Mouse (Mus musculus): ENCODE results near the gene Srd5a1.
"Not testable (repeated sequence)": the region's sequence is repeated elsewhere in the genome, so short reads cannot be mapped to it uniquely, and the experiment has no call there.

The Srd5a1 gene

GRCm38 (mm10) chr13:69624510-69624909 lies 13.3 kb upstream of the Srd5a1 start:
- DNase-seq (ENCODE audit: low spot score), result no peak

DNA sequence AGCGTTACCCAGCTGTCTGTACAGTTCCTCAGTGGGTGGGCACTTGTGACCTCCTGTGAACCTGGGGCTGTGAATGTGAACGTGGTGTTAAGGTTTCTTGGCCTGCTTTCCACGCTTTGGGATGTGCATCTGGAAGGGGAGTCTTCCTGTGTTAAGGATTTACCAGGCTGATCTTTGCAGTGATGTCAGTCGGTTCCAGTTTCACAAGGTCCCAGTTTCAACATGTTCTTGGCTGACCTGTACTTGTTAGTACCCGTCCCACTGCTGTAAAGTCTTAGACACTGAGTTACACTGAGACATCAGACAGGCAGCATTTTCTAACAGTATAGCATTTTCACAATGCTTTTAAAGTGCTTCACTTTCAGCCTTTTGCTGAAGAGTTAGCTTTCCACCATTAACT lies 12.6 kb upstream of the Srd5a1 start:
- DNase-seq (ENCODE audit: low spot score), result peak; percentile 32

GRCm38 (mm10) chr13:69616716-69617115 lies 5.5 kb upstream of the Srd5a1 start:
- DNase-seq (ENCODE audit: low spot score), result no peak

DNA sequence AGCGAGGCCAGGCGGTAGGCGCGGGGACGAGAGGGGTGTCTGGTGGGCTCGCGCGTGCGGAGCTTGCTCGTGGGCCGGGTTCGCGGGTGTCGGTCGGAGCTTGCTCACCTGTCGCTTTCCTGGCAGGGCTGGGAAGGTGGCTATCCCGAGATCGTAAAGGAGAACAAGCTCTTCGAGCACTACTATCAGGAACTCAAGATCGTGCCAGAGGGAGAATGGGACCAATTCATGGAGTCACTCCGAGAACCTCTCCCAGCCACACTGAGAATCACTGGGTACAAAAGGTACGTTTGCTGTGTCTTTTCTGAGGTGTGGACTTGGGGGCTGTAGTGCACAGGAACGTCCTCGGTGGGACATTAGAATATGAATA lies 918 bp upstream of the Srd5a1 start:
- DNase-seq (ENCODE audit: low spot score), result peak; percentile 22

DNA sequence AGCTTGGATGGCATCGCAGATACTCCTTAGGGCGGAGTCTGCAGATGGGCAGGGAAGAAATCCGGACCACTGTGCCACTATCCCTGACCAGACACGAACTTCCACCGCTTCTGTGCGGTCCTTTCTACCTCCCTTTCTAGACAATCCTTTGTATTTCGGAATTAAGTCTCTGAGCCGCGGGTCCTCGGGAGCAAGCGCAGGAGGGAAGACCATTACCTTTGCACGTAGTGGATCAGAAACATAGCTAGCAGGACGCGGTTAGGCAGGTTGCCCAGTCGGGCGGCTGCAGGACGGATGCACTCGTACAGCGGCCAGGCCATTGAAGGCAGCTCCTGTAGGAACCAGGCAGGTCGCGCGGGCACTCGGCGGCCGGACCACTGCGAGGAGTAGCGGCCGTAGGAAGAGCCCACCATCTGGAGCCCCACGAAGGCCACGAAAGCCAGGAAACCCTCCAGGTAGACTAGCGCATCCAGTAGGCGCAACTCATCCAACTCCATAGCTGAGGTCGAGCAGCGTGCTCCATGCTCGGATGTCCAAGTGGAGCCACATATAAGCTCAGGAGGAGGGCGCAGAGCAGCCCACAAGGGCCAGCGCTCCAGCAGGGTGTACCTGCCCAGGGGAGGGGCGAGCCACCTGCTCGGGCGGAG lies 368 bp downstream of the Srd5a1 start:
- peak; percentile 27 for DNase-seq (ENCODE audit: low spot score)

- DNase-seq (ENCODE audit: low spot score), result no peak
Measured at GRCm38 (mm10) chr13:69608734-69609133, 2.5 kb downstream of the Srd5a1 start.

DNA sequence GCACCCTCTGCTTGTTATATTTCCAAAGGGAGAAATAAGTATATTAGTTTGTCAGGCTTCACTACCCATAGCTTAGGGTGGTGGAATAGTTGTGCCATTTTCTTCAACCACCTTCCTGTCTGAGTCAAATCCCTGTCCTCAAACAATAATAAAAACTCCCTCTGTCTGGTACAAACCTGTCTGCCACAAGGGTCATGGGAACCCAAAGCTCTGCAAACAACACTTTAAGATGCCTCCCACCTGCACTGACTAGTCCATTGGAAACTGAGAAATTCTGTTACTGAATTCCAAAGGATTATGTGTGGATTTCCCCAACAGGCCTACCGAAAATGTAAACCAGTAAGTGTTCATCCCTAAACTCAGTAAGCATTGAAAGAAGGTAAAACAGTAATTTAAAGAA lies 6.6 kb downstream of the Srd5a1 start:
- no peak for DNase-seq (ENCODE audit: low spot score)

DNA sequence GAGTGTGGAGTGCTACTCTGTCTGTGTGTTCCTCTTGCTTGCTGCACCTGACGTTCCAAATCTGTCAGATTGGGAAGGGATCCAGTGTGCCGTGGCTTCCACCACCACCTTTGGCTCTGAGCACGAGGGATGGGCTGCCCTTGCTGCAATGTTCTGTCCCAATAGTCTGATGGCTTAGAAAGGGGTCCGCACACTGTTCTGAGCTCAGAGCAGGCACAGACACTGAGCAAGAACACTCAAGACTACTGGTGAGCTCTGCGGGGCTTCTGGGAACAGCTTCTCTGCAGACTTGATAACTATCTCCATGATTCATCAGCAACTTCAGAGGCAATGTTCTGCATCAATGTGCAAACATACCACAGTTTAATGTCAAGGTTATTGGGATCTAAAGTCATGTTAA lies 9.9 kb downstream of the Srd5a1 start:
- DNase-seq (ENCODE audit: low spot score), result no peak

GRCm38 (mm10) chr13:69600863-69601262 lies 10.4 kb downstream of the Srd5a1 start:
- DNase-seq (ENCODE audit: low spot score), result not testable (repeated sequence)

DNA sequence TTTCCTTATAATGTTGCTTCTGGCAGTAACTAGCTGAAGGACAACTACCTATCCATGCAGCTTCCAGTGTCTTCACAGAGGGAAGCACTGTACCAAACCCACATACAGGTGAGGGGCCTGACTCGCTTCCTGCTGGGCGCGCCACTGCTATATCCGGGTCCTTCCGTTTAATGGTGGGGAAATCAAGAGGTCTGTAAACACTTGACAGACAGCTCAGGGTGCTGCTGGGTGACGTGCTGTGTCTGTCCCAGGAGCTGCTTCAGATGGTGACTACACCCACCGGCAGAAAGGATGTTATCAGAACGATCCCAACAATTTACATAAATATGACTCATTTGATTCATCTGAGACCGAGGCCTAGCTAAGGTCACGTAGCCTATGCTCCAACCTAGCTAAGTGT lies 12.4 kb downstream of the Srd5a1 start:
- DNase-seq (ENCODE audit: low spot score), result no peak

DNA sequence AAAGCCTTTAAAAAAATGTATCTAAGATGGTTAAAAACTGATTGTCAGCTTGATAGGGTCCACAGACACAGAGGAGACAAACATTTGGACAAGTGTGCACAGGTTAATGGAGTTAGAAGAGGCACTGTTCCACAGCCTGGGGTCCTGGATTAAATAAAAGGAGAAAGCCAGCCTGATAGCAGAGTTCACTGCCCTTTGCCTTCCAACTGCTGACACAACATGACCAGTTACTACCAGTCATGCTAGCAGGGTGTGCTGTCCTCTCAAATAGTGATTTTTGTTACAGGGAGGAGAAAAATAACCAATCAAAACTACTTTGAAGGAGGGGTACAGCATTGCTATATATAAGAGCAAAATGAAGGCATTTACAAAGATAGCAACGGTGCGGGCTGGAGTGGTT lies 14.7 kb downstream of the Srd5a1 start:
- DNase-seq (ENCODE audit: low spot score), result no peak

DNA sequence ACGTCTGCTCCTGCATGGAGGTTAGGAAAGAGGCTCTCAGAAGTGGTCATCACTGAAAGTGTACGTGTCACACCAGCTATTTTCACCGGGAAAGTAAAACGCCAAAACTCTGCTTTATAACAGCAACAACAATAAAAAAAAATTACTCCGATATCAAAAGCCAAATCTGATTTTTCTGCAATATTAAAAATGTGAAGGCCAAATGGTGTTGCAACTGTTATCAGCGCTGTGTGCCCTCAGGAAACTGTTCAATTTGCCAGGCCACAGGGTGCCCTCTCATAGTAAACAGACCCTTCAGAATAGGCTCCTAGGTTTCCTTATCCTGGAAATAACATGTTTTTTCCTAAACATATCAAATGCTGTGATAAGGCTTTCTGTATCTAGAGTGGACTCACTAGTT lies 15.3 kb downstream of the Srd5a1 start:
- no peak for DNase-seq (ENCODE audit: low spot score)

DNA sequence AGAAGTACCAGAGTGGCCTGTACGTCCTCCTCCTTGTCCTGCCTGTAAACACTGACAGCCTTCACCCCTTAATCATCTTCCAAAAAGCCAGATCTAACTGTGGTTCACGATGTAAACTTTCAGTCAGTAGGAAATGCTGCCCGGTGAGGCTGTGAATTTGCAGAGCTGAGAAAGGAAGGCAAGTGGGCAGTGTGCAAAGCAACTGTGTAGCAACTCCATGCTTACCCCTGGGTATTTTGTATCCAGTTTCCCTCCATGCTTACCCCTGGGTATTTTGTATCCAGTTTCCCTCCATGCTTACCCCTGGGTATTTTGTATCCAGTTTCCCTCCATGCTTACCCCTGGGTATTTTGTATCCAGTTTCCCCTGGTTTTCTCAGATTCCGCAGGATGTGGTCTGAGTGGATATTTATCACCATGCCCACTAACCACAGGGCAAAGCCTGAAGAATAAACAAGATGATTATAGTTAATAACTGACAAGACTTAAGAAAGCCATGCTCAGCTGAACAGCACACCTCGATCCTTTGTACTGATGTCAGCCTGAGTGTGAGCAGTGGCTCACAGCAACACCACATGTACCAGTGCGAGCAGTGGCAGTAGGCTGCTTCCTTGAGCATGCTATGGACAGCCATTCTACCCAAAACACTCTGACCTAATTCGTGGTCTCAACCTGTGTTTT lies 16.5 kb downstream of the Srd5a1 start:
- DNase-seq (ENCODE audit: low spot score), result no peak

DNA sequence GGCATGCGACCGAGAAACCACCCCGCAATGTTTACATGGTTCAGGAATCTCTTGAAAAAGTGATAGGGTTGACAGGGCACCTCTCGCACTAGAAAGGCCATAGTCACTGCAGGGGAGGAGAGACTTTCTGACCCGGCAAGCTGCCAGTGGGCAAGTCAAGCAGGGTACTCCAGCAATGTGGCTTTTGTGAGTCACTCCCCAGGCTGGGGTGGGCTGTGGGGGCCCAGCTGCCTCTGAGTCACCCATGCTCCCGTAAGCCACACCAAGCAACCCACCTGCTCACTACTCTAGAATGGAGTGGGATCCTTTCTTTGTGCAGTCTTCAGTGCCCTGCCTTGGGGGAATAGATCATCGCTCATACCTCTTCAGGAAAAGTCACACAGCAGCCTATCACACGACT lies 17.8 kb downstream of the Srd5a1 start:
- DNase-seq (ENCODE audit: low spot score), result no peak

- no peak for DNase-seq (ENCODE audit: low spot score)
Measured at GRCm38 (mm10) chr13:69592226-69592625, 19.0 kb downstream of the Srd5a1 start.

- DNase-seq (ENCODE audit: low spot score), result no peak
Measured at GRCm38 (mm10) chr13:69591338-69591737, 19.9 kb downstream of the Srd5a1 start.

- no peak for DNase-seq (ENCODE audit: low spot score)
Measured at GRCm38 (mm10) chr13:69588263-69588662, 23.0 kb downstream of the Srd5a1 start.

- DNase-seq (ENCODE audit: low spot score), result no peak
Measured at GRCm38 (mm10) chr13:69587849-69588248, 23.4 kb downstream of the Srd5a1 start.

GRCm38 (mm10) chr13:69586337-69586736 lies 24.9 kb downstream of the Srd5a1 start:
- no peak for DNase-seq (ENCODE audit: low spot score)

DNA sequence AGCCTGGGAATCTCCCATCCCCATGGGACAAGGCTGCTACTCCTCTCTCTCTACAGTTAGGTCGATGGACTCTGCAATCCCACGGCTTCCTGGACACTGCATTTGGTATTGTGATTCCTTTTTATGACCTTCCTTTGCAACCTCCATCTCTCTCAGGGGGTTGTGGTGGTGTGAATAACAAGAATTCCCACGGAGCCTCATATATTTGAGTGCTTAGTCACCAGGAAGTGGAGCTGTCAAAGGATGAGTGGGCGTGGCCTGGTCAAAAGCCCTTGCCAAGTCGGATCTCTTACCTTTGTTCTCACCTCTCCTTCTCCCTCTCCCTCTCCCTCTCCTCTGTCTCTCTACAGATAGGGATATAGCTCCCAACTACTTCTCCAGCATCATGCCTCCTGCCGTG lies 25.4 kb downstream of the Srd5a1 start:
- no peak for DNase-seq (ENCODE audit: low spot score)

DNA sequence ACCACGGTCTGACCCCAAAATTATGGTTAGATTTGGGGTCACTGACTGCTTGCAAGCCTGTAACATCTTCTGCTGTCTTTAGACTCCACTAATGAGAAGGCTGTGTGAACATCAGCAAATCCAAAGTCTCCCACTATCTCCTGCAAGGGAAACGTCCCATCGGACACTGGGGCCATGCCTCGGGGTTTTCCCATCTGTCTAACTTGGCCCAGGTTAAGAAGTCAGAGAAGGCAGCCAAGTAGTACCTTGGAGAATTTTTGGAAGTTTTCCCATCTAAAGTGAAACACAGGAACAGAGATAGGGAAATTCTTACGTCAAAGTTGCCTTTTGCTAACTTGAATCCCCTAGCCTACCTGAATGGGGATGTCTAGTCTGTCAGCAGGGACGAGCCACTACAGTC lies 27.7 kb downstream of the Srd5a1 start:
- DNase-seq (ENCODE audit: low spot score), result no peak

DNA sequence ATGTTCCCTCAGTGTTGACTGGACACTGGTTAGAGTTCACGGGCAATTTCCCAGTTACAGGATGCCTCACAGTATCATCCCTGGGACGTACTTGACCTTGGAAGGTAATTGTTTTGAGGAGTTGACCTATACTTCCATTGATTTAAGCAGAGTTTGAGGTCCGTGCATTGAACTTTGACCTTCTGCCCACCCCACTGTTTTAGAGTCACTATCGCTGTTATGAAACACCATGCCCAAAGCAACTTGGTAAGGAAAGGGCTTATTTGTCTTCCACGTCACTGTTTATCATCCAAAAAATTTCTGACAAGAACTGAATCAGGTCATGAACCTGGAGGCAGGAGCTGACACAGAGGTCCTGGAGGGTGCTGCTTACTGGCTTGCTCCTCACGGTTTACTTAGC lies 28.8 kb downstream of the Srd5a1 start:
- DNase-seq (ENCODE audit: low spot score), result no peak

GRCm38 (mm10) chr13:69577181-69577834 lies 33.9 kb downstream of the Srd5a1 start:
- DNase-seq (ENCODE audit: low spot score), result peak; percentile 42

GRCm38 (mm10) chr13:69576676-69577075 lies 34.6 kb downstream of the Srd5a1 start:
- no peak for DNase-seq (ENCODE audit: low spot score)

Data from adipocyte (in vitro differentiated cells).